8 mouse cellular contexts compared by ENCODE assay signal in the genomic region with DNA sequence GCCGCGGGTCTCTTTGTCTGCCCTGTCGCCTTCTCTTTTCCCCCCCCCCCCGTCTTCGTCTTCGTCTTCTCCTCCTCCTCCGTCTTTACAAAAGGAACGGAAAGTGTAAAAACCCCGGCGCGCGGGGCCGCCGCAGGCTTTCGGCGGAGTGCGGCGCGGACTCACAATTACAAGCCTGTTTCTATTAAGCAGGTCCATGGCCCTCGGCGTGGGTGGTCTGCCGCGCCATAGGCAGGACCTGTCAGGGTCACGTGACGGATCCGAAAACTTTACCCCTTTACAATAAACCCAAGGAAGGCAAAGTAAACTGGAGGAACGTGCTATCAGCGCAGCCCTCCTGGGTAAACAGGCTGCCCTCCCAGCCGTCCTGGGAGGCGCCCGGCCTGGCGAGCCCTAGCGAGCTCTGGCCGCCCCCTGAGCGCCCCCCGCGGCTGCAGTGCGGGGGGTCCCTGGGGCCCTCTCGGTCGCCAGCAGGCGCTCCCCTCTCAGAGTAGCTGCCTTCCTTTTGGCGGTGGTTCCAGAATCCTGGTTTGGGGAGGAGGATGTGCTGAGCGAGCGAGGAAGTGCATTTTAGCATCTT. TPM values are rescaled to one million over a fixed set of nuclear protein-coding genes. Genes with fewer than 3 reads are reported as not detected.
DNase-seq lines count a peak whose midpoint lies in the region; ATAC-seq and TF ChIP-seq lines count a peak whose summit lies in the region.

Gene Ptch1 (minus strand): TSS at position 343 of the 580 bp plus-strand sequence.

- H3K4me1 ChIP-seq in intestine, postnatal 0 days (replicated peaks; ENCODE audit: control insufficient read depth, insufficient read depth, low read length), result no peaks in the 10 kb centered on the region
- H3K4me1 ChIP-seq in liver, adult 2 months (ENCODE audit: control insufficient read depth, insufficient read depth, low read length), result no peaks in the 10 kb centered on the region; the same call in 1 of the 2 replicates

- TF ChIP-seq CTCF in intestine, postnatal 0 days (IDR thresholded peaks at IDR 0.05; ENCODE audit: low read depth), result peak; percentile 34; the same call in 1 of the 2 replicates
- TF ChIP-seq CTCF in liver, adult 2 months (IDR thresholded peaks at IDR 0.05; ENCODE audit: low read depth, low read length), result no peak

- no peaks in the 10 kb centered on the region for H3K36me3 ChIP-seq in intestine, postnatal 0 days (ENCODE audit: control insufficient read depth, insufficient read depth)
- H3K36me3 ChIP-seq in liver, adult 2 months (ENCODE audit: control insufficient read depth, insufficient read depth, low read length), result no peaks in the 10 kb centered on the region
- no peaks in the 10 kb centered on the region for H3K36me3 ChIP-seq in myocyte (ENCODE audit: control insufficient read depth, insufficient read depth)

- peak within 1 kb of the TSS; percentile 73 for H3K9ac ChIP-seq in intestine, postnatal 0 days (ENCODE audit: low read depth, low read length)
- peak within 1 kb of the TSS; percentile 35; the same call in 1 of the 2 replicates for H3K9ac ChIP-seq in liver, adult 2 months (ENCODE audit: low read depth, low read length)

- DNase-seq in CD4-positive, CD25-positive, alpha-beta regulatory T cell, adult 2 months (ENCODE audit: low read depth, low spot score), result peak; percentile 41
- no peak for DNase-seq in adrenal gland, adult 18-20 months (ENCODE audit: low spot score in 2 of 2)
- peak; percentile 91 for DNase-seq in embryo, embryonic 11 days
- peak; percentile 92 for DNase-seq in heart, adult 11 months
- no peak for DNase-seq in liver, adult 2 months (ENCODE audit: extremely low read depth, low read depth, low spot score)
- peak; percentile 34 for DNase-seq in thymus, postnatal 25 days

- WGBS in intestine, postnatal 0 days, result 1% methylated on average over 43 of the region's 44 CpGs
- WGBS in liver, adult 2 months, result 7% methylated on average over 43 of the region's 44 CpGs

- peak within 1 kb of the TSS; percentile 95 for H3K4me2 ChIP-seq in intestine, postnatal 0 days (replicated peaks; ENCODE audit: low read depth)
- H3K4me2 ChIP-seq in myocyte (ENCODE audit: low read depth), result peak within 1 kb of the TSS; percentile 55

- ATAC-seq in intestine, postnatal 0 days, result 0 out of 2 replicates have a peak, but pooled peaks have one; percentile 31

- TF ChIP-seq POLR2A in liver, adult 2 months (IDR thresholded peaks at IDR 0.05; ENCODE audit: extremely low read depth, insufficient read depth, low read length), result no peak
- TF ChIP-seq POLR2A in myocyte (IDR thresholded peaks at IDR 0.05; ENCODE audit: insufficient read length, low read depth), result no peak

- peak within 1 kb of the TSS; percentile 78 for H3K4me3 ChIP-seq in intestine, postnatal 0 days (ENCODE audit: low read depth, low read length)
- H3K4me3 ChIP-seq in liver, adult 2 months (ENCODE audit: insufficient read depth, low read depth, low read length), result peak within 1 kb of the TSS; percentile 58
- no peak within 1 kb of the TSS for H3K4me3 ChIP-seq in myocyte

- peaks cover 29% of the 10 kb centered on the region for H3K27me3 ChIP-seq in intestine, postnatal 0 days (replicated peaks; ENCODE audit: control insufficient read depth, insufficient read depth, low read length)
- peaks cover 15% of the 10 kb centered on the region for H3K27me3 ChIP-seq in liver, adult 2 months (ENCODE audit: control insufficient read depth, insufficient read depth, low read length)
- peaks cover 31% of the 10 kb centered on the region for H3K27me3 ChIP-seq in myocyte (ENCODE audit: control insufficient read depth, insufficient read depth, insufficient read length)

- peak within 1 kb of the TSS; percentile 87 for H3K27ac ChIP-seq in intestine, postnatal 0 days (ENCODE audit: low read depth, low read length)
- no peak within 1 kb of the TSS for H3K27ac ChIP-seq in liver, adult 2 months (replicated peaks; ENCODE audit: insufficient read depth, low read depth, low read length)

- no peak within 1 kb of the TSS for H3ac ChIP-seq in myocyte (ENCODE audit: control insufficient read depth, insufficient read length)

- H3K79me2 ChIP-seq in liver, adult 2 months (ENCODE audit: control insufficient read depth, insufficient read depth, low read length), result no peaks in the 10 kb centered on the region
- H3K79me2 ChIP-seq in myocyte (ENCODE audit: control insufficient read depth, insufficient read depth), result no peaks in the 10 kb centered on the region

- H3K9me3 ChIP-seq in intestine, postnatal 0 days (ENCODE audit: control insufficient read depth), result no peaks in the 10 kb centered on the region

TF ChIP-seq in myocyte, 11 proteins besides CTCF, POLR2A, EP300 and RAD21:
- TF ChIP-seq USF1 (IDR thresholded peaks at IDR 0.05; ENCODE audit: low read depth) (peak; percentile 25), CEBPB (IDR thresholded peaks at IDR 0.05; ENCODE audit: insufficient read depth, poor library complexity, severe bottlenecking) (no peak)

RNA-seq across cellular contexts. Expression of gene Ptch1, which starts in this region (rescaled TPM):
- 10 to 100 TPM; 29.5 to 40.7 TPM for total RNA-seq in adrenal gland, adult 18-20 months (2021)
- polyA plus RNA-seq in intestine, postnatal 0 days (2015; fragmentation: Nextera tagmentation; extraction: Ambion mirVana), result 11.0 and 11.9 TPM in 2 replicates
- total RNA-seq in liver, adult 2 months (2014; rRNA removed), result 7.5 and 14.5 TPM in 2 replicates
- polyA plus RNA-seq in liver, adult 2 months (2012; rRNA removed), result 9.3 and 10.5 TPM in 2 replicates
- polyA plus RNA-seq in myocyte (2012; fragmentation: generic; extraction: Trizol), result 2.2 TPM

Comparison
In these comparisons a context has a peak if more than half of its experiments do, and no peak if none do; other contexts are left out.
1. DNase-seq: peak in CD4-positive, CD25-positive, alpha-beta regulatory T cell, adult 2 months (single experiment), embryo, embryonic 11 days (single experiment), heart, adult 11 months (single experiment) and thymus, postnatal 25 days (single experiment); none in adrenal gland, adult 18-20 months (0 of 2) and liver, adult 2 months (single experiment).